Mouse (Mus musculus): ENCODE measurements around the gene Gsdma. TPM values are rescaled to one million over a fixed set of nuclear protein-coding genes. Genes with fewer than 3 reads are reported as not detected.
"Not testable (repeated sequence)": the region's sequence is repeated elsewhere in the genome, so short reads cannot be mapped to it uniquely, and the experiment has no call there.

Gsdma gene
- total RNA-seq, 2 experiments from 2014 or later = 0.83 to 0.89 TPM

GRCm38 (mm10) chr11:98709001-98709741 is 45.0 kb downstream of the Gsdma start:
- peak; percentile 44 for DNase-seq (ENCODE audit: low spot score)

GRCm38 (mm10) chr11:98710416-98711045 is 46.4 kb downstream of the Gsdma start:
- DNase-seq (ENCODE audit: low spot score) = peak; percentile 87

- DNase-seq (ENCODE audit: low spot score) = no peak
These were observed 46.9 kb downstream of the Gsdma start for GRCm38 (mm10) chr11:98711046-98711434.

- not testable (repeated sequence) for DNase-seq (ENCODE audit: low spot score)
These were observed 47.9 kb downstream of the Gsdma start for GRCm38 (mm10) chr11:98712009-98712408.

GRCm38 (mm10) chr11:98713703-98714102 is 49.6 kb downstream of the Gsdma start:
- no peak for DNase-seq (ENCODE audit: low spot score)

- DNase-seq (ENCODE audit: low spot score) = no peak
These were observed 51.8 kb downstream of the Gsdma start for GRCm38 (mm10) chr11:98715946-98716345.

GRCm38 (mm10) chr11:98717904-98718303 is 53.8 kb downstream of the Gsdma start:
- peak; percentile 91 for DNase-seq (ENCODE audit: low spot score)

GRCm38 (mm10) chr11:98720756-98721155 is 56.6 kb downstream of the Gsdma start:
- no peak for DNase-seq (ENCODE audit: low spot score)

- peak; percentile 93 for DNase-seq (ENCODE audit: low spot score)
These were observed 57.5 kb downstream of the Gsdma start for GRCm38 (mm10) chr11:98721458-98722226.

- no peak for DNase-seq (ENCODE audit: low spot score)
These were observed 58.9 kb downstream of the Gsdma start for GRCm38 (mm10) chr11:98723098-98723497.

- DNase-seq (ENCODE audit: low spot score) = no peak
These were observed 61.9 kb downstream of the Gsdma start for GRCm38 (mm10) chr11:98725926-98726506.

Other genes with a start within 250 kb of the Gsdma start
- gene Mien1, start 225.4 kb upstream of the Gsdma start, total RNA-seq (2021) = 10 to 100 TPM; 36.0 to 37.8 TPM
- gene Grb7, start 218.0 kb upstream of the Gsdma start, total RNA-seq (2021) = under 1 TPM in 1 of 2 experiments, not detected in 1; 0.12 TPM
- under 1 TPM in 1 of 2 experiments, not detected in 1; 0.14 TPM for gene Ikzf3, start 118.3 kb upstream of the Gsdma start, total RNA-seq (2021)
- not detected for gene Zpbp2, start 113.3 kb upstream of the Gsdma start, total RNA-seq (2021)
- 10 to 100 TPM; 25.1 to 26.3 TPM for gene Ormdl3, start 77.0 kb upstream of the Gsdma start, total RNA-seq (2021)
- not detected for gene Lrrc3c, start 66.1 kb upstream of the Gsdma start, total RNA-seq (2021)
- 1 to 10 TPM; 4.1 to 6.6 TPM for gene Gm12355, start 38.7 kb upstream of the Gsdma start, total RNA-seq (2021)
- gene Gsdma3, start 38.0 kb upstream of the Gsdma start, total RNA-seq (2021) = 10 to 100 TPM in 1 of 2 experiments, 1 to 10 TPM in 1; 8.8 to 12.5 TPM
- 1 to 10 TPM in 1 of 2 experiments, under 1 TPM in 1; 0.73 to 1.1 TPM for gene Gsdma2, start 17.6 kb upstream of the Gsdma start, total RNA-seq (2021)
- 100 to 1,000 TPM; 105 to 106 TPM for gene Psmd3, start 18.2 kb downstream of the Gsdma start, total RNA-seq (2021)
- not detected for gene Csf3, start 36.9 kb downstream of the Gsdma start, total RNA-seq (2021)
- 10 to 100 TPM; 48.1 to 53.3 TPM for gene Med24, start 65.1 kb downstream of the Gsdma start, total RNA-seq (2021)
- gene Thra, start 76.3 kb downstream of the Gsdma start, total RNA-seq (2021) = 10 to 100 TPM; 78.3 to 85.2 TPM
- 100 to 1,000 TPM in 1 of 2 experiments, 10 to 100 TPM in 1; 74.0 to 126 TPM for gene Nr1d1, start 111.0 kb downstream of the Gsdma start, total RNA-seq (2021)
- 10 to 100 TPM; 50.5 to 56.4 TPM for gene Msl1, start 131.2 kb downstream of the Gsdma start, total RNA-seq (2021)
- gene Casc3, start 140.6 kb downstream of the Gsdma start, total RNA-seq (2021) = 10 to 100 TPM; 14.0 to 15.6 TPM
- gene Rapgefl1, start 172.4 kb downstream of the Gsdma start, total RNA-seq (2021) = under 1 TPM; 0.09 to 0.14 TPM
- gene Wipf2, start 199.3 kb downstream of the Gsdma start, total RNA-seq (2021) = 1 to 10 TPM; 5.5 to 5.7 TPM
- gene Cdc6, start 243.4 kb downstream of the Gsdma start, total RNA-seq (2021) = under 1 TPM; 0.09 to 0.26 TPM